Mouse (Mus musculus) E14TG2a.4 (cell line): ENCODE data around the gene H2-Ke6.

Source experiments
- H3K27me3 ChIP-seq: 2 replicates; pipeline ENCODE4 v1.6.1; 2014; ENCODE audit warnings: low read length, control low read depth; ENCODE audit not compliant: insufficient read depth
- H3K36me3 ChIP-seq: 2 replicates; pipeline ENCODE4 v1.6.1; 2014; ENCODE audit warnings: low read length, control low read depth; ENCODE audit not compliant: insufficient read depth
- H3K4me1 ChIP-seq: replicated peaks from 2 replicates; pipeline ENCODE4 v1.6.1; 2014; ENCODE audit warnings: low read depth, low read length, control low read depth
- H3K4me3 ChIP-seq: replicated peaks from 2 replicates; pipeline ENCODE4 v1.5.1; 2014; ENCODE audit warnings: mild to moderate bottlenecking, low read length
- H3K9me3 ChIP-seq: 2 replicates; pipeline ENCODE4 v1.6.1; 2014; ENCODE audit warnings: low read length, control low read depth
- CTCF ChIP-seq: conservative IDR thresholded peaks from 2 replicates; pipeline ENCODE4 v1.5.1; 2014; ENCODE audit warnings: low read length
- NANOG ChIP-seq: IDR thresholded peaks from 2 replicates; pipeline ENCODE4 v1.6.1; 2014; ENCODE audit warnings: borderline replicate concordance, low read length, mixed read lengths
- POU5F1 ChIP-seq: IDR thresholded peaks from 2 replicates; pipeline ENCODE4 v1.6.1; 2014; ENCODE audit warnings: low read length, borderline replicate concordance

Gene H2-Ke6

GRCm38 (mm10) chr17:34032806-34033205 lies 4.9 kb upstream of the H2-Ke6 start:
- Histone ChIP-seq H3K4me3 (peak overlapping the region; percentile 99), H3K4me1 (peaks cover 69% of the 10 kb centered on the region)

GRCm38 (mm10) chr17:34032174-34032632 lies 4.3 kb upstream of the H2-Ke6 start:
- TF ChIP-seq CTCF (no peak), NANOG (no peak), POU5F1 (no peak)
- H3K9me3 ChIP-seq, result no peaks in the 10 kb centered on the region
- peaks cover 71% of the 10 kb centered on the region for H3K4me1 ChIP-seq
- peak overlapping the region; percentile 99 for H3K4me3 ChIP-seq
- H3K36me3 ChIP-seq, result peaks cover 72% of the 10 kb centered on the region
- H3K27me3 ChIP-seq, result no peaks in the 10 kb centered on the region

More at GRCm38 (mm10) chr17:34032806-34033205, 4.9 kb upstream of the H2-Ke6 start:
- Histone ChIP-seq H3K9me3 (no peaks in the 10 kb centered on the region), H3K27me3 (no peaks in the 10 kb centered on the region), H3K36me3 (peaks cover 78% of the 10 kb centered on the region)
- no peak for TF ChIP-seq POU5F1
- TF ChIP-seq NANOG, result no peak
- TF ChIP-seq CTCF, result no peak

- Histone ChIP-seq H3K9me3 (no peaks in the 10 kb centered on the region), H3K36me3 (peaks cover 66% of the 10 kb centered on the region)
- no peak for TF ChIP-seq NANOG
- no peak for TF ChIP-seq CTCF
- TF ChIP-seq POU5F1, result no peak
Measured at GRCm38 (mm10) chr17:34031465-34032173, 3.8 kb upstream of the H2-Ke6 start, which contains the start of the genes Slc39a7 and Rxrb. Gene Slc39a7, minus strand, starts transcription at chr17:34031682. Gene Rxrb, plus strand, starts transcription at chr17:34031812.

GRCm38 (mm10) chr17:34030861-34031326 lies 3.0 kb upstream of the H2-Ke6 start:
- Histone ChIP-seq H3K4me1 (peaks cover 72% of the 10 kb centered on the region), H3K9me3 (no peaks in the 10 kb centered on the region), H3K4me3 (peak overlapping the region; percentile 99), H3K36me3 (peaks cover 59% of the 10 kb centered on the region), H3K27me3 (peaks cover 10% of the 10 kb centered on the region)
- TF ChIP-seq CTCF (no peak), POU5F1 (no peak), NANOG (no peak)

More at GRCm38 (mm10) chr17:34031465-34032173, 3.8 kb upstream of the H2-Ke6 start, which contains the start of the genes Slc39a7 and Rxrb:
- Histone ChIP-seq H3K4me1 (peaks cover 72% of the 10 kb centered on the region), H3K27me3 (peaks cover 3% of the 10 kb centered on the region; the same call in 1 of the 2 replicates), H3K4me3 (peak within 1 kb of the TSS; percentile 99)

GRCm38 (mm10) chr17:34029890-34030595 lies 2.2 kb upstream of the H2-Ke6 start:
- TF ChIP-seq POU5F1, result no peak
- no peak for TF ChIP-seq CTCF
- TF ChIP-seq NANOG, result no peak
- H3K9me3 ChIP-seq, result no peaks in the 10 kb centered on the region
- H3K4me1 ChIP-seq, result peaks cover 76% of the 10 kb centered on the region
- peak overlapping the region; percentile 99 for H3K4me3 ChIP-seq
- H3K27me3 ChIP-seq, result peaks cover 17% of the 10 kb centered on the region
- peaks cover 51% of the 10 kb centered on the region for H3K36me3 ChIP-seq

GRCm38 (mm10) chr17:34029150-34029889 lies 1.5 kb upstream of the H2-Ke6 start:
- H3K36me3 ChIP-seq, result peaks cover 43% of the 10 kb centered on the region
- H3K4me3 ChIP-seq, result peak overlapping the region; percentile 99
- H3K27me3 ChIP-seq, result peaks cover 17% of the 10 kb centered on the region
- no peak for TF ChIP-seq NANOG
- no peak for TF ChIP-seq POU5F1
- no peak for TF ChIP-seq CTCF
- peaks cover 75% of the 10 kb centered on the region for H3K4me1 ChIP-seq
- H3K9me3 ChIP-seq, result no peaks in the 10 kb centered on the region

- peaks cover 17% of the 10 kb centered on the region for H3K27me3 ChIP-seq
- TF ChIP-seq CTCF (no peak), POU5F1 (no peak), NANOG (no peak)
- peak overlapping the region; percentile 92; the same call in 1 of the 2 replicates for H3K4me3 ChIP-seq
- H3K36me3 ChIP-seq, result peaks cover 37% of the 10 kb centered on the region
- peaks cover 73% of the 10 kb centered on the region for H3K4me1 ChIP-seq
- H3K9me3 ChIP-seq, result no peaks in the 10 kb centered on the region
Measured at GRCm38 (mm10) chr17:34028501-34029149, 765 bp upstream of the H2-Ke6 start.
